Mouse (Mus musculus) induced T-regulatory cell, adult 2 months (primary cell): ENCODE data around the gene Kctd3.
"Not testable (repeated sequence)": the region's sequence is repeated elsewhere in the genome, so short reads cannot be mapped to it uniquely, and the experiment has no call there.

ENCODE experiments used
- DNase-seq: peaks from one replicate; pipeline ENCODE4 v3.0.0-alpha.2; 2012; ENCODE audit warnings: low read depth

Kctd3 gene

GRCm38 (mm10) chr1:189007239-189007979 is at the start of gene Kctd3:
Gene Kctd3 (minus strand): TSS chr1:189007841.
- peak; percentile 94 for DNase-seq

DNA sequence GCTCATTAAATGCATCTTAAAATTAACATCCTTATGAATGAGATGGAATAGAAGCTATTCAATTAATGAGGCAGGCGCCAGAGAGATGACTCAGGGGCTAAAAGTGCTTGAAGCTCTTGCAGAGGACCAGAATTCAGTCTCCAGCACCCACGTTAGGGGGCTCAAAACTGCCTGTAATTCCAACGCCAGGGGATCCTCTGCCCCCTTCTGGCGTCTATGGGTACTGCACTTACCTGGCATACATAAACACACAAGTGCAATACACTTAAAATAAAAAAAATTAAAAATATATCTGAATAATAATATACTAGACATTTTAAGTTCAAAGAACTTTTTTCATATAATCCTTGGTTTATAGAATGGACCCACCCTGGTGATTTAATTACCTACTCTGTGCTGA is 49.8 kb upstream of the Kctd3 start:
- DNase-seq: peak; percentile 20

- no peak for DNase-seq
Observed at GRCm38 (mm10) chr1:189055933-189056332, 48.3 kb upstream of the Kctd3 start.

- no peak for DNase-seq
Observed at GRCm38 (mm10) chr1:189054941-189055551, 47.4 kb upstream of the Kctd3 start.

DNA sequence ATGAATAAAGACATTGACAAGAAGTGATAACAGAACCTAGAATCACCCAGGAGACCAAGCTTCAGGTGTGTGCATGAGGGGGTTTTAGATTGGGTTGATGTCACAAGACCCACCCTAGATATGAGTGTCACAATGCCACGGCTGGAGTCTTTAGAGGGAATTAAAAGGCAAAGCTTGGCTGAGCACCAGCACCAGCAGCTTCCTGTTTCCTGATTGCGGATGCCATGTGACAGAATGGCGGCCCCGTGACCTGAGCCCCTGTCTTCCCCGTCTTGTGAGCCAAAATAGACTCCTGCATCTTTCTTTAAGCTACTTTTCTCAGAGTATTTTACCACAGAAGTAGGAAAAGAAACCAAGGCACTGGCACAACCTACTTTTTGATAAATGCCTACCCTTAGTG is 46.5 kb upstream of the Kctd3 start:
- DNase-seq: no peak

DNA sequence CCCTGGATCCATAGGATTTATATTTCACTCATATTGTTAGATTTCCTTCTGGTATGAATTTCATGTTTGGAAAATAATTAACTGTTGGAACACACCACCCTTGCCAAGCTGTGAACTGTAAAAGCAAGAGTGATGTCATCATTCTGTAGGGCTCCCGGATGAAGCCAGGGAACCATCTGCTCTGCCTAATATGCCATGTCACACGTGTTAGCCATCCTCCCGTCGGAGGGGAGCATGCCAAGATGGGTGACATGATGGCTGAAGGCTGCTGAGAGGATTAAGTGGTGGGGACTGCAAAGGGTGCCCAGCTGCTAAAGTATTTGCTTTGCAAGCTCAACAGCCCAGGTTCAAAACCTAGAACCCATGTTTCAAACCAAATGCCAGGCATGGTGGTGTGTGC is 44.5 kb upstream of the Kctd3 start:
- DNase-seq: no peak

GRCm38 (mm10) chr1:189050122-189050521 is 42.5 kb upstream of the Kctd3 start:
- no peak for DNase-seq

GRCm38 (mm10) chr1:189048331-189048730 is 40.7 kb upstream of the Kctd3 start:
- no peak for DNase-seq

DNA sequence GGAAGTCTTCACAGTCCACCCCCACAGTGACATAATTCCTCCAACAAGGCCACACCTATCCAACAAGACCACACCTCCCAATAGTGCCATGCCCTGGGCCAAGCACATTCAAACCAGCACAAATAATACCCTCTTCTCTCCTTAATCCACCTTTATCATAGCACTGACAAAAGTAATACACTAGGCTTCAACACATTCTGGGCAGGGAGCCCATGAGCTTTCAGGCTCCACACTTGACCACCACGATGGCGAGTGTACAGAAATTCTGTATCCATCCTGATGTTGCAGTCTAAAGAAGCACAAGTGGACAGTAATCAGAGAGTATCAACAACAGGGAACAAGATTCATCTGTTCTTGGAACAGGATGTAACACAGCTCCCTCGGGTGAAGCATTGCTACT is 40.3 kb upstream of the Kctd3 start:
- DNase-seq: no peak

- no peak for DNase-seq
Observed at GRCm38 (mm10) chr1:189046831-189047230, 39.2 kb upstream of the Kctd3 start.

DNA sequence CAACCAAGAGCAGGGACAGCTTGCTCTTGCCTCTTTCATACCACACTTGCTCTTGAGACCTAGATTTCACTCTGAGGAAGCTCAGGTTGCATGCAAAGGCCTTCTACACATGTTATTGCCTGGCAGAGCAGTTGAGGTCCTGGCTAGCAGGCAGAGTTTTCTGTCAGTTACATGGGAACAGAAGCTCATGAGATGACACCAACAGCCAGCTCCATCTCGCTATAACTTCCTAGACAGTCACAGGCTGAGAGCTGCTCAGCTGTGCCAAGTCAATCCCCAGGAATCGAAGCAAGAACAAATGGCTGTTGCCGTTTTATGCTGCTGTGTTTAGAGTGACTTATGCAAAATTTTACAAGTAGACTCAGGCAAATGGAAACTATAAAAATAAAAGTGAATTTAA is 38.7 kb upstream of the Kctd3 start:
- DNase-seq: no peak

- no peak for DNase-seq
Observed at GRCm38 (mm10) chr1:189041261-189041660, 33.6 kb upstream of the Kctd3 start.

DNA sequence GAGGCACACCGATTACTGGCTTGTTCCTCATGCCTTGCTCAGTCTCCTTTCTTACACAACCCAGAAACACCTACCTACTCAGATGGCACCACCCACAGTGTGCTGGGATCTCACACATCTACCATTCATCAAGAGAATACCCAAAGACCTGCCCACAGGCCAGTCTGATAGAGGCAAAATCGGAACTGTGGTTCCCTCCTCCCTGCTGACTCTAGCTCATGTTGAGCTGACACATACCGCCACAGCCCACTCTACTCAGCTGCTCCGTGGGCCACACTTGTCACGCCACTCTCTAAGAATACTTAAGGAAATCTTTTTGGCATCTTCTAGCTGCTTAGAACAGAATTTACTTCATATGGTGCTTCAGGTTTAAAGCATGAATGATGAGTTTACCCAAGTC is 31.7 kb upstream of the Kctd3 start:
- no peak for DNase-seq

DNA sequence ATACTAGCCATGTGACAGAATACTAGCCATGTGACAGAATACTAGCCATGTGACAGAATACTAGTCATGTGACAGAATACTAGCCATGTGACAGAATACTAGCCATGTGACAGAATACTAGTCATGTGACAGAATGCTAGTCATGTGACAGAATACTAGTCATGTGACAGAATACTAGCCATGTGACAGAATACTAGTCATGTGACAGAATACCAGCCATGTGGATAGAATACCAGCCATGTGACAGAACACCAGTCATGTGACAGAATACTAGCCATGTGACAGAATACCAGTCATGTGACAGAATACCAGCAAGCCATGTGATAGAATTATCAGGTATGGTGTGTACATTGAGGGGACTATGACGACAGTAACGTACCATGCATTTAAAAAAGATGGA is 25.2 kb upstream of the Kctd3 start:
- DNase-seq: not testable (repeated sequence)

- DNase-seq: no peak
Observed at GRCm38 (mm10) chr1:189030975-189031374, 23.3 kb upstream of the Kctd3 start.

DNA sequence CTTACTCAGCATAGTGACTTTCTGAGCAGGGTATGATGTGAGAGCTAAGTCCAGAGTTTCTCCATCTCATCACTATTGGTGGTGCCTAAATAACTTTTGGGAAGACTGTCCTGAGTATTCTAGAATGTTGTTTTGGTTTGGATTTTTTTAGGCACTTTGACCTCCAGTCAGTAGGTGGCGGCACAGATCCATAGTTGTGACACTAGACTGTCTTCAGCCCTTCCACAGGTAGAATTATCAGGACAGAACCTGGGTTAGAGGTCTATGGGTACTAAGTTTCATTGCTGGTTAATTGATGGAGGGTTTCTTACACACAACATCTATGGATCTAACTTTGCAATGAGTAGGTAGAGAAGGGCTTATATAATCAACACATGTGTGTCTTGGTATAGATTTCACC is 20.6 kb upstream of the Kctd3 start:
- no peak for DNase-seq

DNA sequence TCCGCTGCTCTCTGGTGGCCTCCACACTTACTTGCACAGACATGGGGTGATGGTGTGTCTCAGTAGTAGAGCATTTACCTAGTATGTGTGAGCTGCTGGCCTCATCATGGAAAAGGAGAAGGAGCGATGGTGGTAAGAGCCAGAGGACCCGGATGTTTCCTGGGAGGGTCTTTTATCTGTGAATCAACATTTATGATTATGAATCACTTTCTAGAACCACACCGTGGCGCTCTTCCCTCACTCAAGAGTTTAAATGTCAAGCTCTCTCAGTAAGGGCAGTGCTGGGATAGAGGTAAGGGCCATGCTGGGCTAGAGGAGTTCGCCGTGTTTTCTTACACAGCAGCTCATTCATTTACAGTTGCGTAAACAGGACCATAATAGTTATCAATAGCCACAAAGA is 19.2 kb upstream of the Kctd3 start:
- no peak for DNase-seq

DNA sequence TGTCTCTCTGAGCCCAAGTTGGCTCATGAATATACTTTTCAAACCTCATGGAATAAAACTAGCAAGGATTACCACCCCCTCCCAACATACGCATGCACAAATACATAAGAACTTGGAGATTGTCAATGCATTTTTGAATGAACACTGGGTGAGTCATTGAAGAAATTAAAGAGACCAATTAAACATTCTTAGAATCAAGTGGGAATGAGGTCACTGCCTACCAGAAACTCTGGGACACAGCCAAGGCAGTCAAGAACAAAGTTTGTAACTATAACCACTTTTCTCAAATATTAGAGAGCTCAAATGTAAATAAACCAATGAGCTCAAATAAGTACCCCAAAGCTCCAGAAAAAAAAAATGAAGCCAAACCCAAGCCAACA is 16.1 kb upstream of the Kctd3 start:
- no peak for DNase-seq

DNA sequence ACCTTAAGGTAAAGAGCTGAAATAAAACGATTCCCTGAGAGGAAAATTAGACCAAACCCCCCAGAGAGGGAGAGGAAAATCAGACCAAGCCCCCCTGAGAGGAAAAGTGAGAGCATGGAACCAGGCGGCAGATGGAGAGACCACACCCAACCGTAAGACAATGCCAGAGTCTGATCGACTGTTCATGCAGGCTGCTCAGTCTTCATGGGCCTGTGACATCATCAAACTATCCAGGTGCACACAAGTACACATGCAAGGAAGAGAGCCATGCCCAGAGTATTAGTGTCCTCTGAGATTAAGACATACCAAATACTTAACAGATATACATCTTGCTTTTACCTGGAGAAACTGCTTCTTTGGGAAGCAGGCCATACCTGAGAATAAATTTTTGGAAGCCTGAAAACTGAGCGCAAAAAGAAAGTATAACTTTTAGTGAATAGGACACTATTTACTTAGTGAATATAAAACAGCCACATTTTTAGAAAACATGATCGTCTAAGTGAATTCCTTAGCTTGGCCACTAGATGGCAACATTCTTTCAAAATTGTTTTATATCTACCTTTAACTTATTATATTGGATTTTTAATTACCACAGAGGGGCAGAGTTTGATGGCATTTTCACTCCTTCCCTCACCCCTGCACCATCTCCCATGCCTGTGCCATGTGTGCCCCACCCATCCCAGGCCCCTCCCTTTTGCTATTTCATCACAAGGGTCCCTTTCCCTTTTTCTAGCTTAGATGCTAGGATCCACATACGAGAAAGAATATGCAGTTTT is 15.5 kb upstream of the Kctd3 start:
- DNase-seq: peak; percentile 47

- no peak for DNase-seq
Observed at GRCm38 (mm10) chr1:189015372-189015771, 7.7 kb upstream of the Kctd3 start.

- DNase-seq: no peak
Observed at GRCm38 (mm10) chr1:189013587-189013921, 5.9 kb upstream of the Kctd3 start.

DNA sequence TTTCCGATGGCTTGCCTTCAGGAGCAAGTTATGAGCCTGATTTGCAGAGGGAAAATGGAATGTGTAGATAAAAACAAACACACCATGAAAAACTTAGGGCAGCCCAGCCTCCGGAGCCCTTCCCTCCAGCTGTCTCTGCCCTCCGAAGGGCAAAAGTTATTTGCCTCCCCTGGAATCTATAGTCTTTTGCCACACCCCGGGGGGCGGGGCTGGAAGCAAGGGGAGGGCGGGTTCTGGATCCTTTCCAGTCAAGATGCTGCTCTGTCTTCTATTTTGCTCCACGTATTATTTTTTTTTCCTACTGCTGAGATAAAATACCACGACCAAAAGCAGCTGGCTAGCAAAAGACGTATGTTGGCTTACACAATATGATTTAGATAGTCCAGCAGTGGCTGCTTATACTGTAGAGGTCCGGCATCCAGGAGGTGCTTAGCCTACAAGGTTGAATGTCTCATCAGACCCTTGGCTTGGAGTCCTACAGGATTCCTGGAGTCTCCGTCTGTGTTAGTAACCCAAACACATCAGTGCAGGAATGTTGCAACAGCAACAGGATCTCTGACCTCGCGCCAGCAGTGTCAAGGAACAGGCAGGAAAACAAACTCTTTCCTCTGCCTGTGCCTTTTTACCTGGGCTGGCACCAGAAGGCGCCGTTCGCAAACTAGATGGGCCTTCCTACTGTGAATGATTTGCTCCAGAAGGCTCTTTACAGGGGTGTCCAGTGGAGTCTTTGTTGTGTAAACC is 5.4 kb upstream of the Kctd3 start:
- DNase-seq: no peak

DNA sequence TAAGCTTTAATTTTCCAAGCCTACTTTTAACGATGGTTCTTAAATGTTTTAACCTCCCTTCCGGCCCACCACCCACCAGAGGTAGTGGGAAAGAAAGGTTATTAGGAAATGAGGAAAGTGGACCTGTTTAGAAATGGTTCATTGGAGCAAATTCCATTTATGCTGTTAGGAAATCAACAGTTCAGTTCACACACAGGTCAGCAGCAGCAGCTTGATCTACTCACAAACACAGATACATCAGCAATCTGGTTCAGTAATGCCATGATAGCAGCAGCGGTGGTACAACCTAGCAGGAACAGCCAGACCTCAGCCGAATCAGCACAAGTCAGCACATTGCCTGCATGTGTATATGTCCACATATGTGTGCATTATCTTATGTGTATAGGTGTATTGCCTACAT is 3.0 kb upstream of the Kctd3 start:
- no peak for DNase-seq
